Mouse (Mus musculus): ENCODE measurements around the gene Ckm.

- TF ChIP-seq EP300 (IDR thresholded peaks at IDR 0.05; ENCODE audit: low read depth) (no peak), CTCF (IDR thresholded peaks at IDR 0.05; ENCODE audit: low read depth) (no peak)
Measured at GRCm38 (mm10) chr7:19449165-19449564, 44.6 kb downstream of the Ckm start.

Measured in liver, postnatal 0 days (tissue).